Mouse (Mus musculus) neural tube, embryonic 14.5 days (tissue): Measurements from ENCODE around the gene Ppil4. TPM values are rescaled to one million over a fixed set of nuclear protein-coding genes. Genes with fewer than 3 reads are reported as not detected.

Experiments used
- ATAC-seq: fragments of 200-750 bp; cut with Nextera tagmentation; 2 replicates; pipeline ENCODE4 v1.8.0; 2017; ENCODE audit warnings: low read depth, mild to moderate bottlenecking, moderate TSS enrichment, moderate library complexity
- H3K27ac ChIP-seq: fragments of 300-500 bp; sonication (generic); 2 replicates; pipeline ENCODE4 v1.5.1; 2014; ENCODE audit warnings: low read depth, mild to moderate bottlenecking, control low read depth, low read length, moderate library complexity, mixed read lengths
- H3K27me3 ChIP-seq: fragments of 300-500 bp; sonication (generic); 2 replicates; pipeline ENCODE4 v1.6.1; 2014; ENCODE audit warnings: low read length; ENCODE audit not compliant: control insufficient read depth, insufficient read depth
- H3K36me3 ChIP-seq: fragments of 300-500 bp; sonication (generic); 2 replicates; pipeline ENCODE4 v1.6.1; 2014; ENCODE audit warnings: low read length, mixed read lengths; ENCODE audit not compliant: control insufficient read depth, insufficient read depth
- H3K4me1 ChIP-seq: fragments of 300-500 bp; sonication (generic); 2 replicates; pipeline ENCODE4 v1.6.1; 2014; ENCODE audit warnings: low read length; ENCODE audit not compliant: control insufficient read depth, insufficient read depth
- H3K4me2 ChIP-seq: fragments of 300-500 bp; sonication (generic); 2 replicates; pipeline ENCODE4 v1.6.1; 2014; ENCODE audit warnings: mild to moderate bottlenecking, low read depth, low read length, control low read depth
- H3K4me3 ChIP-seq: fragments of 300-500 bp; sonication (generic); 2 replicates; pipeline ENCODE4 v1.5.1; 2014; ENCODE audit warnings: low read depth, low read length, control low read depth, mixed read lengths
- H3K9ac ChIP-seq: fragments of 300-500 bp; sonication (generic); replicated peaks from 2 replicates; pipeline ENCODE4 v1.6.1; 2014; ENCODE audit warnings: low read depth, mild to moderate bottlenecking, control low read depth, low read length, mixed read lengths
- H3K9me3 ChIP-seq: fragments of 300-500 bp; sonication (generic); 2 replicates; pipeline ENCODE4 v1.6.1; 2016; ENCODE audit warnings: low read length; ENCODE audit not compliant: control insufficient read depth
- WGBS: fragments of 180-500 bp; shearing (Covaris S2); extraction: QIAGEN DNeasy Blood & Tissue Kit; methylation state at CpG from one replicate; pipeline ENCODE4 v1.1.7; 2014; 5-methylcytosine and 5-hydroxymethylcytosine counted together
- polyA plus RNA-seq: library from polyadenylated mRNA; unstranded; fragments of >200 nt; fragmentation: Nextera tagmentation; extraction: Ambion mirVana; gene quantifications from 2 replicates; pipeline ENCODE4 v1.2.1, GENCODE M21; 2014

The Ppil4 gene
- polyA plus RNA-seq, 1 experiment from 2014 or later: 48.1 TPM

DNA sequence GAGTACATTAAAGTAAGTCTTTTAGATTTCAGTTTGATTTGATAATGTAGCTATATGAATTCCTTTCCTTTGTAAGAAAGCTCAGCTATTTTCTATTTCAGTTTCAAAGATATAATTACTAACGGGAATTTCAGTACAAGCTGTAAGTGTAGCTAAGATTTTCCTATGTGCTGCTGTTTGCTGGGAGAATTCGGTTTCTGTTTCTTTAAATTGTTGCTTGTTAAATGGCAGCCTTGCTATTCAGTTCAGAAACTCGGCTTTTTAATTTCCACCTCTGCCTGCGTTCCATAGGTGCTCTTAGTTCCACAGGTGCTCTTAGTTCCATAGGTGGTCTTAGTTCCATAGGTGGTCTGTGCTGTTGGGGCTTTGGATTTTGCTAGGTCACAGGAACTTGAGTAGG is 26.5 kb downstream of the Ppil4 start:
- 96% methylated on average over 4 of the region's 4 CpGs for WGBS

DNA sequence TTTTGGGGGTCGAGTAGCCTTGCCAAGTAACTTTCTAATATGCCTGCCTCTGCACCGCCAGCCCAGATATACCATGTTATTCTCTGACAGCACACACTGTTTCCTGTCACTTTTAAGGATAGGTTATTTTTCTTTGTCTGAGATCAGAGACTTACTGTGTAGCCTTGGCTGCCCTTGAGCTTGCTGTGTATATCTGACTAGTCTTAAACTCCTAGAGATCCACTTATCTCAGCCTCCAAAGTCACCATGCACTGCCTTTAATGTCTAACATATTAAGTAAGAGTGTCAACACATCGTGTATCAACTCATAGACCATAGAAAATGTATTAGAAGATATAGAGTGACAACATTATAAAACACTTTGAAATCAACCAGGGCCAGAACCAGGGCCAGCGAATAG is 26.9 kb downstream of the Ppil4 start:
- Histone ChIP-seq H3K9ac (no peak overlapping the region), H3K36me3 (peaks cover 26% of the 10 kb centered on the region; the same call in 1 of the 2 replicates), H3K4me3 (no peak overlapping the region), H3K9me3 (no peaks in the 10 kb centered on the region), H3K4me1 (no peaks in the 10 kb centered on the region), H3K27me3 (no peaks in the 10 kb centered on the region), H3K4me2 (no peak overlapping the region), H3K27ac (no peak overlapping the region)
- no peak for ATAC-seq
- 97% methylated on average over 4 of the region's 4 CpGs for WGBS

More for the DNA sequence above, 26.5 kb downstream of the Ppil4 start:
- H3K36me3 ChIP-seq: peaks cover 28% of the 10 kb centered on the region; the same call in 1 of the 2 replicates
- no peak overlapping the region for H3K27ac ChIP-seq
- no peak overlapping the region for H3K4me2 ChIP-seq
- no peaks in the 10 kb centered on the region for H3K4me1 ChIP-seq
- no peak overlapping the region for H3K4me3 ChIP-seq
- ATAC-seq: no peak
- no peaks in the 10 kb centered on the region for H3K27me3 ChIP-seq
- H3K9ac ChIP-seq: no peak overlapping the region
- H3K9me3 ChIP-seq: no peaks in the 10 kb centered on the region

DNA sequence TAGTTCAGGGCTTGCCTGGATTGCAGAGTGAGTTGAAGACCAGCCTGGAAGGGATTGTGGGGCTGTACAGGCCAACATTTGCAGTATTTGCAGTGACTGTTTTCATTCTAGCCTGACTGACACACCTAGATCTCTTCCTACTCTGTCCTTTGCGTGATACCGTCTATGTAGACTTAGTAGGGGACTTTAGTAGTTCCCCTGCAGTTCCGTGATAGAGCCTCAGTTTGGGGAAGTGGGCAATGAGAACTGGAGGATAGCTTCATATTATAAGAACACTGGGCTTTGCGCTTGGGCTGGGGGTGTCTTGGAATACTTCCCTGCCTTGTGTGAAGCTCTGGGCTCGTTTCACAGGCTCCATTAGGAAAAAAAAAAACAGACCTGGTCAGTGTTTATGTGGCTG is 27.5 kb downstream of the Ppil4 start:
- H3K4me3 ChIP-seq: no peak overlapping the region
- ATAC-seq: no peak
- 93% methylated on average over 5 of the region's 5 CpGs for WGBS
- H3K4me2 ChIP-seq: no peak overlapping the region
- no peaks in the 10 kb centered on the region for H3K4me1 ChIP-seq
- H3K27ac ChIP-seq: no peak overlapping the region
- no peak overlapping the region for H3K9ac ChIP-seq
- no peaks in the 10 kb centered on the region for H3K9me3 ChIP-seq
- no peaks in the 10 kb centered on the region for H3K27me3 ChIP-seq
- peaks cover 25% of the 10 kb centered on the region; the same call in 1 of the 2 replicates for H3K36me3 ChIP-seq

DNA sequence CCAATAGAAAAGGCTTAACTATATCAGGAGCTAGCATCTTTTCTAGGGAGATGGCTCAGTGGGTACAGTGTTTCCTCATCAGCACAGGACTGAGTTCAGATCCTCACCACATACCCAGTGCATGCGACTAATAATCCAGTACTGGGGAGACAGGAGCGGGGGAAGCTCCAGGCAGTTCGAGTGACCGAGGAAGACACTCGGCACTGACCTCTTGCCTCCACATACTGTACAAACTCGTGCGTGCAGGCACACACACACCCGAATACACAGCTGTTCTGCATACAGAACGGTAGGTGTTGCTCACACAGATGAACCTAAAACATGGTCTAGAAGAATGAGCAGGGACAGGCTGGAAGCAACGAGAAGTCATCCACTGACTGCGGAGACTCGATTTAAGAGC is 29.3 kb downstream of the Ppil4 start:
- Histone ChIP-seq H3K9me3 (no peaks in the 10 kb centered on the region), H3K27ac (no peak overlapping the region), H3K9ac (no peak overlapping the region), H3K36me3 (peaks cover 16% of the 10 kb centered on the region), H3K4me1 (no peaks in the 10 kb centered on the region), H3K4me2 (no peak overlapping the region), H3K4me3 (no peak overlapping the region), H3K27me3 (no peaks in the 10 kb centered on the region)
- 98% methylated on average over 12 of the region's 12 CpGs for WGBS
- no peak for ATAC-seq

DNA sequence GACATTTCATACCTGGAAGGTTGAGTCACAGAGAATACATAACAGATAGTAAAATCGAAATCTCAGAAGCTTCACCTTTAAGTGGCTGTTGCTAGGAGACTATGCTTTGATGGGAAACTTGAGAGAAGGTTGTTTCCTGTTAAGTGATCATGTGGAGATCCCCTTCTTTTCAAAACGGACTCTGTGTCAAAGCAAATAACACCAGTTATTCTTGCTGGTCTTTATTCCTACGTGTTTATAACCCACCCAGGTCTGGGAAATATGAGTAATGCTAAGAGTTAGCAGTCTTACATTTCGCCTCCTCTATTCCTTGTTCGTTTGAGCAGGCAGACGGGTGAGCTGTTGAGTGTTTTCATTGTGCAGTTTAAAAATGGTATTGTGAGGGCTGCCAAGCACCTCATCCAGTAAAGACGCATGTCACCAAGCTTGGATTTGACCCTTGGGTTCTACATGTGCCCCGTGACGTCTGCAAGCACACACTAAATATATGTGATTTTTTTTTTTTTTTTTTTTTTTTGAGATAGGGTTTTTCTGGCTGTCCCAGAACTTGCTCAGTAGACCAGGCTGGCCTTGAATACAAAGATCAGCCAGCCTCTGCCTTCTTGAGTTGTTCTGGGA is 32.1 kb downstream of the Ppil4 start:
- Histone ChIP-seq H3K27me3 (no peaks in the 10 kb centered on the region), H3K36me3 (peaks cover 16% of the 10 kb centered on the region), H3K9me3 (no peaks in the 10 kb centered on the region), H3K4me2 (no peak overlapping the region), H3K27ac (no peak overlapping the region), H3K9ac (no peak overlapping the region), H3K4me3 (no peak overlapping the region), H3K4me1 (no peaks in the 10 kb centered on the region)
- no peak for ATAC-seq
- 91% methylated on average over 9 of the region's 9 CpGs for WGBS

DNA sequence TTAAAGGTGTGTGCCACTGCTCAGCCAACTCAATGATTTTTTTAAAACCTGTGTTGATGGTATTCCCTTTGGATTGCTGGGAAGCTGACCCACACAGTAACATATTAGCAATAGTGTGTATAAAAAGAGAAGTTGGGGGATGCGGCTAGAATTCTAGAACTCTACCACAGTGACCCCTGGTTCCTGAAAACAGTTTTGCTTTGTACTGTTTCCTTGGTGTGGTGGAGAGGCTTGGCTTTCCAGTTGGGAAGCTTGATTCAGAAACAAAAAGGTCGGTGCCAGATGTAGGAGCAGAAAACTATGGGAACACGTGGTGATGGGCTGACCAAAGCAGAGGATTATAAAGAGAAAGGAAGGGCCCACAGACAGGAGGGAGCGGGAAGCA is 32.6 kb downstream of the Ppil4 start:
- Histone ChIP-seq H3K4me1 (no peaks in the 10 kb centered on the region), H3K9ac (no peak overlapping the region), H3K27ac (no peak overlapping the region), H3K4me3 (no peak overlapping the region), H3K27me3 (no peaks in the 10 kb centered on the region), H3K36me3 (peaks cover 16% of the 10 kb centered on the region), H3K4me2 (no peak overlapping the region), H3K9me3 (no peaks in the 10 kb centered on the region)
- ATAC-seq: no peak
- 93% methylated on average over 4 of the region's 4 CpGs for WGBS

DNA sequence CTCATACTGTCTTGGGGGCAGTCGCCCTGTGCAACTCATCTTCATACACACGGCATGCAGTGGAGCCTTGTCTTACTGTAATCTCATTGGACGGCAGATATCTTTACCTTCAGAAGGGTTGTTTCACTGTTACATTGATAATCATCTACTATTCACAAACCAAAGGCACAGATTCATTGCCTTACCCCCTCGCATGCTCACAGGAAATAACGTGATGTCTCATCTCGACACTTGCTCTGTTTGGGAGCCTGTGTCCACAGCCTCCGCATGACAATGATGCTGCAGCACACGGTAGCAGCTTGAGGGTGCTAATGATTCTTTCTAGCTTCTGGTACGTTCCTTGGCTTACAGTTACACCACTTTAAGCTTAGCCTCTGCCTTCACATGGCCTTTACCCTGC is 33.4 kb downstream of the Ppil4 start:
- H3K4me2 ChIP-seq: no peak overlapping the region
- 93% methylated on average over 9 of the region's 9 CpGs for WGBS
- no peak overlapping the region for H3K4me3 ChIP-seq
- H3K27ac ChIP-seq: no peak overlapping the region
- H3K36me3 ChIP-seq: peaks cover 13% of the 10 kb centered on the region
- no peaks in the 10 kb centered on the region for H3K4me1 ChIP-seq
- H3K9ac ChIP-seq: no peak overlapping the region
- H3K27me3 ChIP-seq: no peaks in the 10 kb centered on the region
- H3K9me3 ChIP-seq: no peaks in the 10 kb centered on the region
- ATAC-seq: no peak

DNA sequence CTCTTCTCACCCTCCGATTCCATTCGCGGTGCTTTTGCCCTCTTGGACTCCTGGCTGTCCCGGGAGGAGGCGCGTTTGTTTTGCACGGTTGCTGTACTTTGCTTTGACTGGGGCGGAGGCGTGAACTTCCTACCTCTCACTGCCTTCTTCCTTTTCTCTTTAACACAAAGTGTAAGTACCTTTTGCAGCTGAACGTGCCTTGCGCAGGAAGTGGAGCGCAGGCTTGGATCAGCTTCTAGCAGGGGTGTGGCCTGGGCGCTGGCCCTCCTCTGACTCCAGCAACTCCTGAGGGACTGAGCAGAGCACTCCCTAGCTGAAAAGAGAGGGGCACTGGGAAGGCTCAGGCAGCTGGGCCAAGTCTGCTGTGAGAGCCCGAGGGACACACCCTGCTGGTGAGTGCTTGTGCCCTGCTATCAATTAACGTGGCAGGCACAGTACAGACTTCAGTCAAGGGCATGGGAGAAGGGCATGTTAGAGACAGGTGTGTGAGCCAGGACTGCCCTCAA is 39.5 kb downstream of the Ppil4 start, which contains the start of gene Zc3h12d:
TSS of gene Zc3h12d (plus strand) at position 300 of the 506 bp plus-strand sequence.
- Histone ChIP-seq H3K4me2 (peak within 1 kb of the TSS; percentile 23; the same call in 1 of the 2 replicates), H3K9me3 (no peaks in the 10 kb centered on the region), H3K4me1 (no peaks in the 10 kb centered on the region), H3K9ac (no peak within 1 kb of the TSS), H3K27me3 (no peaks in the 10 kb centered on the region), H3K4me3 (no peak within 1 kb of the TSS), H3K27ac (no peak within 1 kb of the TSS), H3K36me3 (no peaks in the 10 kb centered on the region)
- 4% methylated on average over 15 of the region's 15 CpGs for WGBS
- peak; percentile 62; the same call in 1 of the 2 replicates for ATAC-seq

DNA sequence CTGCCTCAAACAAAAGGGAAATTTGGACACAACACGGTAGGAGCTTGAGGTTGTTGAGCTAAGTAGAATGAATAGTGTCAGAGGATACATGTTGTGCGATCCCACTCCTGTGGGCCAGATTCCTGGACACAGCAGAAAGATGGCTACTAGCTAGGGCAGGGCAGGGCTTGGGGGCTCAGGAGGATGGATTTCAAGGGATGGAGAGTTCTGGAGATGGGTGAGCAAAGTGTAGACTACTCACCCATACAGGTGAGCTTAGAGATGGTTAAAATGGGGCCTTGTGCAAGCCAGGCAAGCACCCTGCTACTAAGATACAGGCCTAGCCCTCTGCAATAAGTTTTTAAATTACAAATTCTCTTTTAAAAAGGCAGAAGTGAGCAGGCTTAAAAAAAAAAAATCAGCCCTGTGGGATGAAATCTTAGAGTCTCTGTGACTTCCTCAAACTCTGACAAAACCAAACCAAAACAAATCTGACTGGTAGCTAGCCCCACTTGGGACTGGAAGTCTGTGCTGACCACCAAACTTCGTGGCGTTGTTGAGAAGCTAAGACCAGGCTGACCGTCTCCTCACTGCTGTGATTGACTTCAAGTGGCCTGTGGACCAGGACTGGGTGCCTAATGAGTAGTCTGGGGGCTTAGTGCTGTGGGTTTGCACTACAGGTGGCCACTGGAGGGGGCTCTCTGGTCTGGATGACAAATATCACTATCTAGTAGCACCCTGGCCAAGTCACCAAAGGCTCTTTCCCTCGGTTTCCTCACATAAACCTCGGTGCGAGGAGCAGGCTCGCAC is 40.9 kb downstream of the Ppil4 start:
- Histone ChIP-seq H3K4me2 (no peak overlapping the region), H3K27ac (no peak overlapping the region), H3K4me3 (no peak overlapping the region), H3K4me1 (no peaks in the 10 kb centered on the region), H3K27me3 (no peaks in the 10 kb centered on the region), H3K36me3 (no peaks in the 10 kb centered on the region), H3K9me3 (no peaks in the 10 kb centered on the region), H3K9ac (no peak overlapping the region)
- 79% methylated on average over 9 of the region's 9 CpGs for WGBS
- no peak for ATAC-seq
